Mouse (Mus musculus): ENCODE measurements around the gene Tns3.
A peak's percentile ranks its signal among the peaks of the same experiment; 100 is the strongest.

The Tns3 gene

DNA sequence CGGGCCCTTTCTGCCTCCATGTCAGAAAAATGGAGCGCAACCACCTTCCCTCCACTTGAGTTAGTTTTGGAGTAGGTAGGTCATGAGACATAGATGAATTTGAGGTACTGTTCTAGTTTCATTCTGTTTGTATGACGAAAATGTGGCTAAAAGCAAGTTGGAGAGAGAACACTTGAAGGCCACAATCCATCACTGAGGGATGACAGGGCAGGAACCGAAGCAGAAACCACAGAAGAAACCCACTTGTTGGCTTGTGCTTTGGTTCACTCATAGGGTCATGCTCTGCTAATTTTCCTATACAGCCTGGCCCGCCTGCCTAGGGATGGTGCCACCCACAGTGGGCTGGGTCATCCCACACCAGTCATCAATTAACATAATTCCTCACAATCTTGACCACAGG, 14.9 kb upstream of the Tns3 start:
- DNase-seq: no peak

DNA sequence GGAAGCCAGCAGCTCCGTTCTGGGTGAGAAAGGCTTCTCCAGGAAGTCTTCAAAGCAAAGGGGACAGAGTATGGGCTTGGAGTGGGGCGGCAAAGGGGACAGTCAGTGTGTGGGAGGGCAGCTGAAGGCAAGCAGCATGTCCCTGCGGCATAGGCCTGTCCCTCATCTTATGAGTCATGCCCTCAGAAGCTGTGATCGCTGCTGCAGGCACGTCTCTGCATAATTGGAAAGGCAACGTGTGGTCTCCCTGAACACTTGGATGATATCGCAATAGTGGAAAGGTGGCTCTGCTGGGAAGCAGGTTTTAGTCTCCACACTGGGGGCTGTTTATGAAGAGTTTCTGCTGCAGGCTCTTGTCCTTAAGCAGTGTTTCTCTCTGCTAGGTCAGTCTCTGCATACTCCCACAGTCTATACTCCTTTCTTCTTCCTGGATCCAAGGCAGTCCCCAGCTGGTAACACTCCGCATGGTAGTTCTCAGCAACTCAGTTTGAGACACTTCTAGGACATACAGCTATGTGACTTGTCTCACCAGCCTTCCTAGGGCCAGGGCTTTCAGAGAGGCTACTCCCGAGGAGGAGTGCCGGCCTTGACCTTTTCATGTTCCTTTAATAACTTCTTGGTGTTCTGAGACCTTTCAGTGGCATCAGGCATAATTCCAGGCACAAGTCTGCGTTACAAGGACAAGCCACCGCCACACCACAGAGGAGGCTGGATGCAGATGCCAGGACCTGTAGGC, 14.1 kb upstream of the Tns3 start:
- DNase-seq: no peak

DNA sequence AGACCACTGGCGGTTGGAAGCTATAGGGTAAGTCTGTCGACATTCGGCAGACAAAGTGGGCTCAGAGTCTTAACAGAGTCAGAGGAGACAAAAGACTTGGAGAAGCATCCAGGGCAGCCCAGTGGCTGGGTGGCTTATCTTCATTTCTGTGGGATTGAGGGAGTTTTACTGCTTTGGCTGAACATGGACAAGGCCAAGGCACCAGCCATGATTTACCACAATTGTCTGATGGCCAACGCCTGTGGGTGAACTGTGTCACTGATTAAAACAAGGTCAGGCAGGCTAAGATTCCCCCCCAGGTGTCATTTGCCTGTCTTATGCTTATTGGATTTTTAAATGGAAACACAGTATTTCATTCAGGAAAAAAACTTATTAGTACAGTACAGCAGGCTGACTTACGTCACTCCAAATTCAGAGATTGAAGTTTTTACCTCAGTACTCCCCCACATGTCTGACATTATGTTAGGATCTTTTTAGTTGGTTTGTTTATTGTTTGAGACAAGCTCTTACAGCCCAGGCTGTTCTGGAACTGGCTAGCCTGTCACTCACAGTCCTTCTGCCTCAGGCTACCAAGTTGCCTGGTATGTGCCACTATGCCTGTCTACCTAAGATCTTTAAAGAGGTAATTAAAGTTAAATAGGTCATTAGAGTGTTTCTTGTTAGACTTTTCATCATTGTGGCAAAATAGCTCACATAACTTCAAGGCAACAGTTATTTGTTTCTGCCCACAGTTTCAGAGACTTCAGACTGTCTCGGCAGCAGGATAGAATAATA, 11.6 kb upstream of the Tns3 start:
- DNase-seq: no peak

DNA sequence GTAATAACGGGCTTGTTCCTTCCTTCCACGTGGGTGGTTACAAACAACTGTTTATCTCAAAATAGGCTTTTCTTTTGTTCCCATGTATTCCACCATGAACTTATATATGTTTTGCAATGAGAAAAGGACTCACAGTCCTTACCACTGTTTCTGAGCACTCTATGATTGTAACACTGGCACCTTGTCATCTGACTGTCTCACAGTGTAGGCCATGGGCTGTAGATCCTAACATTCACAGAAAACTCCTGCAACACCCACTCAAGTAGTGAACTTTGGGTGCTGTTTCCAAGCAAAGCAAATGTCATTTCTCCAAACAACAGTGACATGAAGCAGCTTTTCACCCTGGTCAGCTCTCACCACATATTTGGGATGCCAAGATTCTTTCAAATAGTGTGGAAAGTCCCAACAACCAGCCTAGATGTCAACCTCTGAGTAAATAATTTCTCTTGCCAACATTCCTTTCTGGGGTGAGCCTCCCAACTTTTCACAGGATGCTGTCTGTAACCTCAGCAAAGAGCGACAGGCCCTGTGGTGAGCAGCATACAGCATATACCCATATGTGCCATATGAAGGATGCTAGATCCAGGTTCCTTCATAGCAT, 10.3 kb upstream of the Tns3 start:
- no peak for DNase-seq

DNA sequence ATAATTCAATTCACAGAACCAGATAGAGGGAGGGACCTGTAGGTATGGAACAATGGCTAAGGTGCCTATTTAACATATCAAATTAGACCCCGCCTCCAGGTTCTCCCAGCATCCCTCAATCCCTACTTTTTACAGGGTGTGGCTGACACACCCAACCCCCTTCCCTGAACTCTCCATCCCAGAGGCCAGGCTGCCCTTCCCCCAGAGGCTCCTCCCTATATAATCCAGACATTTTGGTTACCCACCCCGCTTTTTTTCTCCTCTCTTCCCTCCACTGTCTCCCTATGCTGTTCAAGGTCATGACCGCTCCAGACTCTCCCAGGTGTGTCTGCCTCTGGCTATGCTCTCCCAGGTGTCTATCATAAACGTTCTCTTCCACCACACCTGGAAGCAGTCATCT, 7.4 kb upstream of the Tns3 start:
- DNase-seq: no peak

DNA sequence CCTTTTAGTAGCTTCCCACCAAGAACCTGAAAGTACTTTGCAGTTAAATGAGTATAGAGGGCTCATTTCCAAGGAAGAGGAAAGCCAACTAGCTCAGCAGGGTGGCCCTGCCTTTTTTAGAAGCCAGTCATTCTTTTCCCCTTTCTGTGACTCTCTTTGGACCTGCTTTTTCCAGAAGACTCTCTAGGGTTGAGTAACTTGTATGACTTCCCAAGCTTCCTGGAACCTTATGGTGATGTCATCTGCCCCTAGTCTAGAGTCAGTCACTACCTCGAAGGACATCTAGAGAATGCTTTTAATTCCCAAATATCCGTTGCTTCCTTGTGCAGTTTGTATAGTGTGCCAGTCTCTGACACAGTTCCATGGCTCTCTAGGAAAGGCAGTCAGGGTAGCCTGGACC, 4.8 kb upstream of the Tns3 start:
- no peak for DNase-seq

DNA sequence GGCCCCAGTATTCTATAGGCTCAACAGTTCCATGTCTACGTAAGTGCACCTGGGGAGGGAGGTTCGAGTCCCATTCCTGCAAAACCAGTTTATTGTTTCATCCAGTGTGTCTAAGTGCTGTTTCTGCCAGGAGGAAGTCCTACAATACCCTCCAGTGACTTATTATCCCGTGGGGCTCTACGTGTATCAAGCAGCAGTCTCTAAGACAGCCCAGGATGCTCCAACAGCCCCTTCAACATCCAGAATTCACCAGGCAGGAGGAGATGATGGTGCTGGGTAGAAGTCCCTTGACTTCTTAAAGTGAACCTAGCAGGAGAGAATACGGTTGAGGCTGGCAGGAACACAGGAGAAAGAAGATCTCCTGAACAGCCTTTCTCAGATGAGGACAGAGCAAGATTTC, 462 bp upstream of the Tns3 start:
- no peak for DNase-seq

DNA sequence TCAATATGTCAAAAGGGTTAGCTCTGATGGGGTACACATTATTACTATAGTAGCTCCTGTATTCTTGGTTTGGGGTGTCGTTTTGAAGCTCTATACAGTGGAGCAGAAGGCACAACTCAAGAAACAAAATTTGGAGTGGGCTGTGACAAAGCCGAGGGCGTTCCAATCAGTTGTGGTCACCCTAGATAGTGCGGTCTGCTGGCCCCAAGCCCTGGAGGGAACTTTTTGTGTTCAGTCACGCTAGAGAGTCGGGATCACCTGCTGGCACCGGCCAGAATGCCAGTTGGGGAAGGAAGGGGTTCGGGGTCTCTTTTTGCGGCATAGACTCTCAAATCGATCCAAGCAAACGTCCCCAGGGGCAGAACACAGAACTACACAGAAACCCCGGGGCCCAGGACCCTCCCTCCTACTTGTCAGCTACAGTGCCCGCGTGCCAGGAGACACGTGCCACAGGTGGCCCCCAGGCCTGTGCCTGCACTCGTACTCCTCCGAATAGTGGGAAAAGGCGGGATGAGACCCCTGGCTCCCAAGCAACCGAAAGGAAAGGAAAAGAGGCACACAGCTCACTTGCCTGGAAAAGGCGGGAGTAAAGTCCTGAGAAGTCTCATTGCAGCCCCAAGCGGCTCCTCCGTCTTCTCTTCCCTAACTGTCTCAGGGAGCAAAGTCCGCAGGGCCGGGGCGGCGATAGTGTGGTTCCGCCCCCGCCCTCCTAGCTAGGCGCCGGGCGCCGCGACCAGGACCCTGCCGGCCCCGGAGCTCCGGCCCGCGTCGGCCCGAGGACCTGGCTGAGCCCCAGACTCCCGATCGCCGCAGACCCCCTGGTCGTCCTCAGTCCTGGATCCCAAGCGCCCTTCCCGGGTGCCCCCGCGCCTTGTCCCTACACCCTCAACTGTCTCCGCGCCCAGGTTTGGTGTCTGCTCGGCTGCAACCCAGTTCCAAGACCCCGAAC, 617 bp downstream of the Tns3 start:
- peak; percentile 82 for DNase-seq

DNA sequence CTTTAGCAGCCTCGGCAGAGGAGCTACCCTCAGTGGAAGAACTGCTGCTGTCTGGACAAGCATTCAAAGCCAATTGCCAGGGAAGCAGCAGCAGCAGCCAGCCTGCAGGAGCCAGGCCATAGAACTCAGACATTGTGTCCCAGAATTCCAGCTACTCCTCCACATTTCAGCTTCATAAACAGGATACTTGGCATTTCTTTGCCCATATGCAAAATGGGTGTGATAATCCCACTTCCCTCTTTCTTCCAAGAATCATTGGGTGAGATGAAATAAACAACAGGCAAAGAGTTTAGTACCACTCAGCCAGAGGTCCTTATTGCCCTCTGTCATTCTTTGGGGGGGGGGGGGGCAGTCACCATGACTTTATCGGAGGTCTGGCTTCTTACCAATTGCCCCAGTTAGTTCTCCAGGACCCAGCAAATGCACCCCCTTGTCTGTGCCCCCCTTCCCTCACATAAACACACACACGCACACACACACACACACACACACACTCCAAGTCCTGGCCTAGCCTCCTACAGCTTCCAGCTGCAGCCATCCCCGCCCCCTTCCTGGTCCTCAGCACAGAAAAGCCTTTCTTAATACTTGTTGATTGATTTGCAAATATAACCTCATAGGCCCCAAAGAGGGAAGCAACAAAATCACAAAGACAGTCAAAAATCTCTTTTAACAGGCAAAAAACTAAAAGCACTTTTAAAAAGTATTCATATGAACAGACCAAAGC, 1.5 kb downstream of the Tns3 start:
- DNase-seq: peak; percentile 53

DNA sequence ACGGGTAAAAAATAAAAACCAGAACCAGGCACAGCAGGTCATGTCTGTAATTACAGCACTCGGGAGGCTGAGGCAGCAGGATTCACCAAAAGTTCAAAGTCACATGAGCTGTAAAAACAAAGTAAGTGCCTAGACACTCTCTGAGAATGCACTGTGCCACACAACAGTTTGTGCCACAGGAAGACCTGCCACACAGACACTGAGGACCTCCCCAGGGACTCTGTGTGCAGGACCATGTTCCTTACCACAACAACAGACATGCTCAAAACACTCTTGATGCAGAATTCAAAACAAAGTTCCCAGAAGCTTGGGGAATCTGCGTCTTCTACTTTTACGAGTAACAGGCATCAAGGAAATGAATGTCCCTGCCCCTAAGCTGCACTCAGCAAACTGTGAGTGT, 3.4 kb downstream of the Tns3 start:
- DNase-seq: no peak

DNA sequence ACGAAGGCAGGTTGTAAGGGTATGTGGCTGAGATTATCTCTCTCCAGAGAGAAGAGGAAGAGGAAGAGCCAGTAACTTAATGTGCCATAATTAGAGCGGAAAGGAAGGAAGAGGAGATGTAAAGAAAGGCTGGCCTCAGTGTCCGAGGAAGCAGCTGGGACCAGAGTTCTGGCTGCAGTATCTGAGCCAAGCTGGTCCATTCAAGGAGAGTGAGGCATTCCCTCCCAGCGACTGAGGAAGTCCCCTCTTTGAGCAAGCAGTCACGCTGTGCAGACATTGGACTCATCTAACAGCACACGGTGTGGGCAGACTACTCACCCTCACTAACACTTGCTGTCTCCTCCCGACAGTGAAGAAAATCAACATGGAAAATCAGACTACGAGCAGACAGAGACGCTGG, 4.5 kb downstream of the Tns3 start:
- no peak for DNase-seq

DNA sequence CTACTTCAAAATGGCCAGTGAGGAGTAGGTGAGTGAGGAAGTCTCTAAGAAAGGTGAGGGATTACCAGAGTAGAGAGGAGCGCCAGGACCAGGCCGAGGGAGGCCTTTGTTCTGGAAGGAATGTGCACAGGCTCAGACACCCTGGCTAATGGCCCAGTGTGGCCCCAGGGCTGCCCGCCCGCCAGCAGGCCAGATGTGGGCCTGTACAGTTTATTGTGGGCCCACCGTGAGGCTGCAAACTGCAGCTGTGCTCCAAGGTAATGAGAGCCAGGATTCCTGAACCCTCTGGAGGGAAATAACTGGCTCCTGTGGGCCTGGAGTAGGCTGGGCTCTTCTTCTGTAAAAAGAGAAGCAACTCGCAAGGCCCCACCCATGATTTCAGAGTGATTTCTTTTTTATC, 5.3 kb downstream of the Tns3 start:
- peak; percentile 66 for DNase-seq

DNA sequence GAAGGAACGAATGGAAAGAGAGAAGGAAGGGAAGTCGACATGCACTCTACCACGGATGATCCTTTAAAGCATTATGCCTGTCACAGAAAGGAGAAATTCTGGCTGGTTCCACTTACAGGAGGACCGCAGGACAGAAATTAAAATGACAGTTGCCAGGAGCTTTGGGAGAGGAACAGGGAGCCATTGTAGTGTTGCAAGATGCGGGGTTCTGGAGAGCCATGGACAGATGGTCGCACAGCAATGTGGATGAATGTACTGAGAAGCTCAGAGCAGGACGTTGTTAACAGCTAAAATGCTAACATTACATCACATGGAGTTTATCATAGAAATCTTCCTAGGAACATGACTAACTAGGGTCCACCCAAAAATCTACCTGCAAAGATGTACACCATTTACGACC, 6.8 kb downstream of the Tns3 start:
- no peak for DNase-seq

DNA sequence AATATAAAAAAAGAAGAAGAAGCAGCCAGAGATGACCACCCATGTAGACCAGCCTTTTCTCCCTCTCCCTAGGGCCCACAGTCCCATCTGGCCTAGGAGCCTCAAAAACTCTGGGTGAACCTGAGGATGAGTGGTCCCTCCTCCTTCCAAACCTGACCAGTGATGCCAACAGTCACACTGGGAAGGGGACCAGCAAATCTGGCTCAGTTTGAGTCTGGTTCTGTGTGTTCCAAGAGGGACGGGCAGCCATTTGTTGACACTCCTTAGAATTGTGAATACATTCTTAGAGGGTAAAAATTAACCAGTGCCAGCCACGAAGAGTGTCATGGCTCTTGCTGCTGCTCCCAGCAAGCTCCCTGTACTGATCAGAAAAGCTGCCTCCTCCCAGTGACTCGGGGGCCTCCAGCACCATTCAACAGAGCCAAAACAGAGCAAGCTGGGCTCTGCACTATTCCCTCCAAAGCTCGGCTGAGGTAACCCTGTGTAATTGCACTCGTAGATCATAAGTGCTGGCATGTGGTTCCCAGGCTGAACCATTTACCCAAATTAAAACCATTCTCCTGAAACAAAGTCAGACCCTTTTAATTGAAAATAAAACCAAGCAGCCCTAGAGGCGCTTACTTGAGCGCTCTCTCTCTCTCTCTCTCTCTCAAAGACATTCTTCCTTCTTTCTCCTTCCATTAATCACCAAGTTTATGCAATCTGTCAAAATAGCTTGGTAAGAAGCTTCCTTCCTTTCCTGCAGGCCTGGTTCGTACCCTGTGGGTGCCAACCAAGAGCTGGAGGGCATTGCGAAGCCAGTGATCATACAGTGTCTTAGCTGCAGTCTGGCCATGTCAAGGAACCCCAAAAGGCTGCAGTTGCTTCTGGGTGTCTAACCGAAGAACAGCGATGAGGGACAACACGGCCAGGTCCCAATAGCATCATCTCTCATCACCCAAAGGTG, 7.6 kb downstream of the Tns3 start:
- peak; percentile 67 for DNase-seq

DNA sequence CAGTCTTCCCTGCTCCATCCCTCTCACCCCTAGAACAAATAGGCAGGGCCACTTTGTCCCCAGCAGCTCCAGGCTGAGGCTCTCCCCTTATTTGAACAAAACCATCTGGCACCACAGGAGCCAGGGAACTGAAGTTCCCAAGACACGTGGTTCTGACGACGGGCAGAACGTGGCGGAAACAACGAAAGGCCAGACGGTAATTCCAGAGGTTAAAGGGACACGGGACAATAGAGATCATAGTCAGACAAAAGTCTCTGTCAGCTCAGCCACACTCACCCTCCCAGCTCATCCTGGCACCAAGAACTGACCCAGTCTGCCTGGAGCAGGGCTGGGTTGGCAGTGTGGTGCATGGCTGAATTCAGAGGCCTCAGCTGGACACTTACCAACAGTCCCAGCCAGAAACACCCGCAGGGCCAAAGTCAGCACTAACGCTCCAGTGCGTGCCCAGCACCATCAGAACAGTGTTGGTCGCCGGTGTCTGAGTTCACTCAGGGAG, 10.5 kb downstream of the Tns3 start:
- no peak for DNase-seq

DNA sequence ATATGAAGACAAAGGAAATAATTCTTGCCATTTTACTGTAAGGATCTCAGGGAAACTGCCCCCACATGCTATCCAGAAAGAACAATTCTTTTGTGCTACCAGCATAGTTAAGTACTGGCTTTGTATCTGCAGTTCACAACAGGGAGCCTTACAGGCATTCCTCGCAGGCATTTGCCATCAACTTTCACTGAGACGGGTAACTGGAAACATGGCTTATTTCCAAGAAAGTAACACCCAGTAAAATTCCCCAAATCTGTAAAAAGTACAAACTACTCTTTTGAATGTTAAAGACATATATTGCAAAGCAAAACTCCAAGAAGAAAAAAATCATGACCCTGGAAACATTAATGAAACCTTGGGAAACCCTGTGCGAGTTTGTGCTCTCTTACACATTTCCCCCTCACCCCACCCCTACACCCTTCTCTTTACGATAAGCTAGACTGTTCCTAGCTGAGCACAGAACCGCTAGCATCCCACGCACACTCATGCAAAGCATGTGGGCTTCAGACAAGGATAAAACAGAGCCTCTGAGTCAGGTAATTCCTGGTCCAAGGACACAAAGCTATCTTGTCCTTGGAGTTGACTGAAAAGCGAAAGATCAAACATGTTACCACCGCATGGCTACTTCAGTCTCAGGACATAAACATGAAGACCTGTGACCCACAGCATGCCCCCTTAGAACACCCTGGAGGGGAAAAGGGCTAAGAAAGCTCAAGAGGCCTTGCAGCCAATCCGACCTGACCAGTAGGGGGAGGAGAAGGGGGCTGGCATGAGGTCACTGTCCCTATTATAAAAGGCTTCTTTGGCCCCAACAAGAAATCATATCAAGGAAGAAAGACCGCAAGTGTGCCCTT, 11.3 kb downstream of the Tns3 start:
- peak; percentile 39 for DNase-seq

DNA sequence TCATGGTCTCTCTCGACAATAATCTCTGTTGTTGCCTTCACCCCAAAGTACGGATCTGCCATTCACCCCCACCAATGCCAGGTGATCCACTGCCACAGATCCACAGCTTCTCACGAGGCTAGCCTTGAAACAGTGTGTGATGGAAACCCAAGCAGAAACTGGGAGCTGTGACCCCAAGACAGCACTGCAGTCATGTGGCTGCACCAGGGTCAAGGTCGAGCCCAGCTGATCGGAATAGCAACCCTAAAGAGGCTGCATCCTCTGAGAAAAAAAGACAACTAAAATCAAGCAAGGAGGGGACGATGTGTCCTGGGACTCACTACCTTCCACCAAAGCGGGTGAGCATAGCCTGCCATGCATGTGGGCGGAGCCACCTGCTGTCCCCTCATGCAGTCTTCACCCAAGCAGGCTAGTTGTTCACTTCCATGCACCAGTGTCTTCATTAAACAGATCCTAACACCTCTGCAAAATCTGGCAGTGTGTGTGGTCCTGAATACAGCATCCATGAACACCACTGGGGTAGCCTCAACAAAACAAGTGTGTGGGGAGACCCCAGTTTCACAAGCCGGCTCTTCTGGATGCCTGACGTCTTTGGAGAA, 12.1 kb downstream of the Tns3 start:
- DNase-seq: no peak

DNA sequence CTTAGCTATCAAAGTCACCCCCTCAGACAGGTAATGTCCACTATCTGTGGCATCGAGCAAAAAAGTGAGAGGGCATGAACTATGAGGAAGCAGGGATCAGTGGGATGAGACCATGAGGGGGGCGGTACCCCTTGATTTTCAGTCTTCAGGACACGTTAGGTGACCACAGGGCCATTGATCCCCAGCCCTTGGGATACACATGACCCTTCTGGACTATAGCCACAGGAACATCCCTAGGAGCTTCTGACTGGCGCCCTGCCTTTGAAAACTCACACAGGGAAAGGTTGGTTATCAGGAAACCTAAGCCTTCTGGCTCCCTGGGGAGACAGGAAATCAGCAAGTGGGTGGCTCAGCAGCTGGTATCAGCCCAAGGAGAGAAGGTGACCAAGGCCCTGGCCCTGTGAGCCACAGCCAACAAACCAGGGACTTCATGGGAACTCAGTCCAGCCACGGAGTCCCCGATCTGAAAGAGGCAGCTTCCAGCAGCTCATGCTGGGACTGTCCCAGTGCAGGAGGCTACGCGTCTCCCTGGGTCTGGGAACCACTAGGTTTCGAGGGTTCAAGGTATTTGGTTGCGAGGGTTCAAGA, 12.8 kb downstream of the Tns3 start:
- no peak for DNase-seq

DNA sequence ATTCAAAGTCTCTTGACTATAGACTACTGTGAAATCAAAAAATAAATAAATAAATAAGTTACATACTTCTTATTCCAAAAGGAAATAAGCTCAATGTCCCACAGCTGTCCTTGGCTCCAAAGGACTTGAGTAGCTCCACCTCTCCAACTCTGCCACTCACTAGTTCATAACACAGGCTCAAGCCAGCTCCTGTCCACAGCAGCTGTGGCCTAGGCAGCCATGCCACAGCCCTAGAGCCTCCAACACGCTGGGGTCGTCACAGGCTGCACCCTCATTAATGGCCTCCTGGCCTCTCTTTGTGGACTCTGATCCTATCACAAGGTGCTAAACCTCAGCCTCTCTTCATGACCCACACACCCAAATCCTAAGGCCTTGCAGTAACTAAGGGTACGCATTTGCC, 18.7 kb downstream of the Tns3 start:
- DNase-seq: no peak
